Mouse (Mus musculus): ENCODE data around the gene Robo1. TPM values are rescaled to one million over a fixed set of nuclear protein-coding genes. Genes with fewer than 3 reads are reported as not detected.

Robo1 gene
- total RNA-seq, 2 experiments from 2014 or later, result 54.4 to 159 TPM

- no peak for DNase-seq (ENCODE audit: low spot score in 2 of 2)
Observed at GRCm38 (mm10) chr16:72800788-72801187, 492.7 kb downstream of the Robo1 start.

- DNase-seq (ENCODE audit: low spot score in 2 of 2), result no peak
Observed at GRCm38 (mm10) chr16:72808351-72808750, 500.2 kb downstream of the Robo1 start.

- DNase-seq (ENCODE audit: low spot score in 2 of 2), result no peak
Observed at GRCm38 (mm10) chr16:72810942-72811341, 502.8 kb downstream of the Robo1 start.

GRCm38 (mm10) chr16:72811494-72811893 is 503.4 kb downstream of the Robo1 start:
- DNase-seq (ENCODE audit: low spot score in 2 of 2), result no peak

GRCm38 (mm10) chr16:72811908-72812307 is 503.8 kb downstream of the Robo1 start:
- DNase-seq (ENCODE audit: low spot score in 2 of 2), result no peak

GRCm38 (mm10) chr16:72828381-72828780 is 520.3 kb downstream of the Robo1 start:
- no peak for DNase-seq (ENCODE audit: low spot score in 2 of 2)

GRCm38 (mm10) chr16:72829530-72829929 is 521.4 kb downstream of the Robo1 start:
- no peak for DNase-seq (ENCODE audit: low spot score in 2 of 2)

GRCm38 (mm10) chr16:72830394-72831056 is 522.4 kb downstream of the Robo1 start:
- no peak for DNase-seq (ENCODE audit: low spot score in 2 of 2)

- no peak for DNase-seq (ENCODE audit: low spot score in 2 of 2)
Observed at GRCm38 (mm10) chr16:72834266-72834665, 526.2 kb downstream of the Robo1 start.

GRCm38 (mm10) chr16:72839031-72839430 is 530.9 kb downstream of the Robo1 start:
- no peak for DNase-seq (ENCODE audit: low spot score in 2 of 2)

- DNase-seq (ENCODE audit: low spot score in 2 of 2), result no peak
Observed at GRCm38 (mm10) chr16:72841066-72841465, 533.0 kb downstream of the Robo1 start.

GRCm38 (mm10) chr16:72854101-72854500 is 546.0 kb downstream of the Robo1 start:
- no peak for DNase-seq (ENCODE audit: low spot score in 2 of 2)

- no peak for DNase-seq (ENCODE audit: low spot score in 2 of 2)
Observed at GRCm38 (mm10) chr16:72854809-72855503, 546.9 kb downstream of the Robo1 start.

GRCm38 (mm10) chr16:72861707-72862277 is 553.7 kb downstream of the Robo1 start:
- DNase-seq (ENCODE audit: low spot score in 2 of 2), result no peak

GRCm38 (mm10) chr16:72866011-72866410 is 557.9 kb downstream of the Robo1 start:
- DNase-seq (ENCODE audit: low spot score in 2 of 2), result no peak

- no peak for DNase-seq (ENCODE audit: low spot score in 2 of 2)
Observed at GRCm38 (mm10) chr16:72874934-72875732, 567.0 kb downstream of the Robo1 start.

- no peak for DNase-seq (ENCODE audit: low spot score in 2 of 2)
Observed at GRCm38 (mm10) chr16:72888108-72888507, 580.0 kb downstream of the Robo1 start.

- no peak for DNase-seq (ENCODE audit: low spot score in 2 of 2)
Observed at GRCm38 (mm10) chr16:72889401-72889800, 581.3 kb downstream of the Robo1 start.

GRCm38 (mm10) chr16:72897125-72897524 is 589.0 kb downstream of the Robo1 start:
- DNase-seq (ENCODE audit: low spot score in 2 of 2), result peak in 1 of 2 experiments; percentile 20

GRCm38 (mm10) chr16:72908895-72909294 is 600.8 kb downstream of the Robo1 start:
- no peak for DNase-seq (ENCODE audit: low spot score in 2 of 2)

GRCm38 (mm10) chr16:72913134-72913533 is 605.0 kb downstream of the Robo1 start:
- DNase-seq (ENCODE audit: low spot score in 2 of 2), result peak; percentile 37 to 43
